Mouse (Mus musculus) CH12.LX (cell line): ENCODE measurements at regions not wholly inside any gene's neighbourhood (a gene's known extent, or its start where the extent isn't known, plus 50 kb on each side); places are given as distances from the start of the nearest gene placed in this dataset.

Source experiments
- DNase-seq: peaks from one replicate; pipeline ENCODE4 v3.0.0-alpha.2; 2013; ENCODE audit errors: extremely low read depth
- H3K27ac ChIP-seq: 2 replicates; pipeline ENCODE4 v1.5.1; 2012; ENCODE audit warnings: low read depth, mild to moderate bottlenecking, control low read depth, moderate library complexity; ENCODE audit not compliant: insufficient read depth
- H3K27me3 ChIP-seq: replicated peaks from 2 replicates; pipeline ENCODE3; 2012; ENCODE audit warnings: inconsistent platforms
- H3K36me3 ChIP-seq, 2 experiments: replicated peaks in 1 of 2; 2 replicates each; pipeline versions ENCODE3 to v1.6.1; 2012; ENCODE audit warnings: inconsistent platforms in 1 of 2, low read length in 1 of 2, mild to moderate bottlenecking in 1 of 2, mixed read lengths in 1 of 2, moderate library complexity in 1 of 2; ENCODE audit not compliant: control insufficient read depth in 1 of 2, insufficient read depth in 1 of 2
- H3K4me1 ChIP-seq, 2 experiments: 2 replicates each; pipeline ENCODE4 v1.6.1; 2012; ENCODE audit warnings: inconsistent platforms in 1 of 2, moderate library complexity in 1 of 2; ENCODE audit not compliant: insufficient read depth in 2 of 2, control insufficient read depth in 1 of 2
- H3K4me2 ChIP-seq: 2 replicates; pipeline ENCODE4 v1.6.1; 2012; ENCODE audit warnings: low read depth, mild to moderate bottlenecking, control low read depth; ENCODE audit not compliant: poor library complexity, insufficient read depth, severe bottlenecking
- H3K4me3 ChIP-seq, 3 experiments: fragments of 150-350 bp in 1 of 3; sonication (generic) in 1 of 3; replicated peaks in 1 of 3; 2 replicates each; pipeline versions ENCODE3 to v1.5.1; 2011 to 2012; ENCODE audit warnings: low read depth in 2 of 3, low read length in 2 of 3, mild to moderate bottlenecking in 2 of 3, moderate library complexity in 2 of 3, control low read depth in 1 of 3, improper control_type of control experiment in 1 of 3, inconsistent platforms in 1 of 3, mixed read lengths in 1 of 3; ENCODE audit not compliant: poor library complexity in 1 of 3
- H3K79me2 ChIP-seq: replicated peaks from 2 replicates; pipeline ENCODE4 v1.6.1; 2012; ENCODE audit warnings: mild to moderate bottlenecking, moderate library complexity; ENCODE audit not compliant: control insufficient read depth, poor library complexity, insufficient read depth, severe bottlenecking; ENCODE audit errors: extremely low read depth
- H3K9ac ChIP-seq: 2 replicates; pipeline ENCODE4 v1.6.1; 2012; ENCODE audit warnings: low read depth, mild to moderate bottlenecking, control low read depth, moderate library complexity; ENCODE audit not compliant: insufficient read depth
- H3K9me3 ChIP-seq: replicated peaks from 2 replicates; pipeline ENCODE3; 2012; ENCODE audit warnings: low read length, inconsistent platforms, mixed read lengths
- BHLHE40 ChIP-seq: IDR thresholded peaks from 2 replicates; pipeline ENCODE4 v1.6.1; 2011; ENCODE audit warnings: mild to moderate bottlenecking, low read depth, low read length, improper control_type of control experiment
- ETS1 ChIP-seq: conservative IDR thresholded peaks from 2 replicates; pipeline ENCODE4 v1.6.1; 2012; ENCODE audit warnings: low read depth, mild to moderate bottlenecking, inconsistent platforms, low read length, improper control_type of control experiment, moderate library complexity
- HCFC1 ChIP-seq: IDR thresholded peaks from 2 replicates; pipeline ENCODE4 v1.6.1; 2012; ENCODE audit warnings: low read depth, mild to moderate bottlenecking, inconsistent platforms, low read length, improper control_type of control experiment
- MAFK ChIP-seq: IDR thresholded peaks from 2 replicates; pipeline ENCODE4 v1.6.1; 2011; ENCODE audit warnings: low read length, improper control_type of control experiment; ENCODE audit not compliant: insufficient replicate concordance
- MAZ ChIP-seq: IDR thresholded peaks from 2 replicates; pipeline ENCODE4 v1.6.1; 2012; ENCODE audit warnings: low read depth, mild to moderate bottlenecking, inconsistent platforms, low read length, improper control_type of control experiment, moderate library complexity
- MXI1 ChIP-seq: IDR thresholded peaks from 2 replicates; pipeline ENCODE4 v1.6.1; 2011; ENCODE audit warnings: mild to moderate bottlenecking, low read depth, low read length, improper control_type of control experiment
- RAD21 ChIP-seq: IDR thresholded peaks from 2 replicates; pipeline ENCODE4 v1.6.1; 2011; ENCODE audit warnings: low read depth, mild to moderate bottlenecking, low read length, improper control_type of control experiment, moderate library complexity
- TCF12 ChIP-seq: IDR thresholded peaks from 2 replicates; pipeline ENCODE4 v1.6.1; 2014; ENCODE audit warnings: low read depth, mild to moderate bottlenecking, inconsistent platforms, low read length, improper control_type of control experiment
- USF2 ChIP-seq: conservative IDR thresholded peaks from 2 replicates; pipeline ENCODE4 v1.6.1; 2011; ENCODE audit warnings: low read depth, low read length, improper control_type of control experiment
- ZMIZ1 ChIP-seq: IDR thresholded peaks from 2 replicates; pipeline ENCODE4 v1.6.1; 2012; ENCODE audit warnings: low read depth, mild to moderate bottlenecking, inconsistent platforms, low read length, improper control_type of control experiment
- dilution Hi-C: fragments of 300-500 bp; cut with MboI; formaldehyde crosslinking; loops from 2 replicates; pipeline ENCODE4 v1.14.3; 2020; ENCODE audit warnings: low sequenced_read_pairs; ENCODE audit not compliant: extremely low pct_unique_long_range_greater_than_20kb, extremely low pct_ligation_motif_present
- in situ Hi-C: fragments of 300-500 bp; cut with MboI; formaldehyde crosslinking; loops from 3 replicates; pipeline ENCODE4 v1.14.3; 2019; ENCODE audit warnings: low sequenced_read_pairs, low pct_ligation_motif_present, low pct_unique_long_range_greater_than_20kb, mixed read lengths

- Histone ChIP-seq H3K4me3 (no peak overlapping the region), H3K27ac (no peak overlapping the region), H3K9ac (no peak overlapping the region), H3K4me1 (peaks cover 11 to 41% of the 10 kb centered on the region in 2 experiments), H3K36me3 (no peaks in the 10 kb centered on the region), H3K27me3 (no peaks in the 10 kb centered on the region), H3K9me3 (peaks cover 2% of the 10 kb centered on the region), H3K79me2 (no peaks in the 10 kb centered on the region), H3K4me2 (no peak overlapping the region)
- in situ Hi-C loops (no loop called here), dilution Hi-C loops (no loop called here)
- DNase-seq = peak; percentile 25
- TF ChIP-seq HCFC1 (no peak), BHLHE40 (peak; percentile 52), MAZ (no peak), USF2 (no peak), MXI1 (0 out of 2 replicates have a peak, but pooled peaks have one; percentile 17), ETS1 (no peak), ZMIZ1 (no peak)
Measured at GRCm38 (mm10) chr11:117413133-117413532, 71.0 kb upstream of the Gm11733 start.

- in situ Hi-C loops = no loop called here
- no peak overlapping the region for H3K27ac ChIP-seq
- H3K4me2 ChIP-seq = no peak overlapping the region
- TF ChIP-seq TCF12 = 0 out of 2 replicates have a peak, but pooled peaks have one; percentile 6
- TF ChIP-seq MAFK = no peak
- peak; percentile 55; the same call in 1 of the 2 replicates for TF ChIP-seq BHLHE40
- H3K4me1 ChIP-seq = peaks cover 11 to 43% of the 10 kb centered on the region in 2 experiments
- H3K4me3 ChIP-seq = no peak overlapping the region
- peaks cover 2% of the 10 kb centered on the region for H3K9me3 ChIP-seq
- no peak for DNase-seq
- no peaks in the 10 kb centered on the region for H3K27me3 ChIP-seq
- no peak overlapping the region for H3K9ac ChIP-seq
- no peaks in the 10 kb centered on the region for H3K36me3 ChIP-seq
- dilution Hi-C loops = no loop called here
- no peaks in the 10 kb centered on the region for H3K79me2 ChIP-seq
Measured at GRCm38 (mm10) chr11:117413942-117414705, 70.0 kb upstream of the Gm11733 start.

- Histone ChIP-seq H3K4me3 (peak overlapping the region in 2 of 3 experiments; percentile 4 to 48), H3K9ac (peak overlapping the region; percentile 40; the same call in 1 of the 2 replicates), H3K36me3 (no peaks in the 10 kb centered on the region), H3K27ac (no peak overlapping the region), H3K27me3 (no peaks in the 10 kb centered on the region), H3K9me3 (peaks cover 2% of the 10 kb centered on the region), H3K4me2 (peak overlapping the region; percentile 85), H3K4me1 (peaks cover 11 to 43% of the 10 kb centered on the region in 2 experiments), H3K79me2 (no peaks in the 10 kb centered on the region)
- dilution Hi-C loops (no loop called here), in situ Hi-C loops (no loop called here)
- 0 out of 2 replicates have a peak, but pooled peaks have one; percentile 4 for TF ChIP-seq TCF12
- TF ChIP-seq RAD21 = no peak
- no peak for DNase-seq
Measured at GRCm38 (mm10) chr11:117414871-117415323, 69.3 kb upstream of the Gm11733 start.
